Mouse (Mus musculus) gastrocnemius, postnatal 36 days (tissue): ENCODE measurements around the gene Adam15. TPM values are rescaled to one million over a fixed set of nuclear protein-coding genes. Genes with fewer than 3 reads are reported as not detected.

Experiments
- total RNA-seq, 2 experiments: library from RNA; stranded (reverse); gene quantifications; 2 replicates each; pipeline ENCODE4 v1.2.3; 2021

The Adam15 gene
- total RNA-seq, 2 experiments from 2014 or later = 15.8 to 23.2 TPM

Other genes with a start within 250 kb of the Adam15 start
- not detected for gene Gm43738, start 248.9 kb downstream of the Adam15 start, total RNA-seq
- gene Fdps, start 248.0 kb downstream of the Adam15 start, total RNA-seq = 10 to 100 TPM; 23.2 to 27.5 TPM
- gene Pklr, start 213.9 kb downstream of the Adam15 start, total RNA-seq = not detected
- gene Hcn3, start 189.8 kb downstream of the Adam15 start, total RNA-seq = under 1 TPM; 0.49 to 0.54 TPM
- gene Clk2, start 185.2 kb downstream of the Adam15 start, total RNA-seq = 10 to 100 TPM; 15.0 to 16.5 TPM
- 10 to 100 TPM; 33.8 to 36.0 TPM for gene Scamp3, start 172.5 kb downstream of the Adam15 start, total RNA-seq
- gene Fam189b, start 166.9 kb downstream of the Adam15 start, total RNA-seq = 10 to 100 TPM; 16.1 to 17.5 TPM
- gene Gba, start 147.1 kb downstream of the Adam15 start, total RNA-seq = 10 to 100 TPM; 18.2 to 18.6 TPM
- 1 to 10 TPM; 6.9 to 8.0 TPM for gene Thbs3, start 134.8 kb downstream of the Adam15 start, total RNA-seq
- 10 to 100 TPM; 40.2 to 41.0 TPM for gene Mtx1, start 122.9 kb downstream of the Adam15 start, total RNA-seq
- under 1 TPM; 0.20 TPM for gene Muc1, start 120.9 kb downstream of the Adam15 start, total RNA-seq
- 10 to 100 TPM; 58.3 to 63.3 TPM for gene Krtcap2, start 104.0 kb downstream of the Adam15 start, total RNA-seq
- gene Trim46, start 103.7 kb downstream of the Adam15 start, total RNA-seq = under 1 TPM; 0.15 to 0.17 TPM
- gene Dpm3, start 90.6 kb downstream of the Adam15 start, total RNA-seq = 10 to 100 TPM; 16.6 to 23.2 TPM
- gene Slc50a1, start 79.4 kb downstream of the Adam15 start, total RNA-seq = 1 to 10 TPM; 8.3 to 9.1 TPM
- 10 to 100 TPM; 10.1 to 11.5 TPM for gene Efna1, start 68.9 kb downstream of the Adam15 start, total RNA-seq
- not detected for gene Efna3, start 27.0 kb downstream of the Adam15 start, total RNA-seq
- gene Efna4, start 12.0 kb downstream of the Adam15 start, total RNA-seq = under 1 TPM in 1 of 2 experiments, not detected in 1; 0.15 TPM
- gene Dcst2, start 12.0 kb upstream of the Adam15 start, total RNA-seq = not detected
- not detected for gene Dcst1, start 15.3 kb upstream of the Adam15 start, total RNA-seq
- 10 to 100 TPM; 23.4 to 24.5 TPM for gene Zbtb7b, start 44.8 kb upstream of the Adam15 start, total RNA-seq
- under 1 TPM in 1 of 2 experiments, not detected in 1; 0.25 TPM for gene Lenep, start 52.8 kb upstream of the Adam15 start, total RNA-seq
- 10 to 100 TPM; 36.7 to 43.6 TPM for gene Flad1, start 61.9 kb upstream of the Adam15 start, total RNA-seq
- gene Cks1b, start 68.4 kb upstream of the Adam15 start, total RNA-seq = 1 to 10 TPM; 3.4 to 4.8 TPM
- 10 to 100 TPM; 20.2 TPM for gene Shc1, start 68.4 kb upstream of the Adam15 start, total RNA-seq
- 10 to 100 TPM in 1 of 2 experiments, 1 to 10 TPM in 1; 8.4 to 11.2 TPM for gene Pygo2, start 80.2 kb upstream of the Adam15 start, total RNA-seq
- 100 to 1,000 TPM; 190 to 193 TPM for gene Pbxip1, start 86.7 kb upstream of the Adam15 start, total RNA-seq
- gene Pmvk, start 104.5 kb upstream of the Adam15 start, total RNA-seq = 1 to 10 TPM; 6.3 to 6.6 TPM
- 1 to 10 TPM; 1.6 to 2.0 TPM for gene Kcnn3, start 170.2 kb upstream of the Adam15 start, total RNA-seq